Mouse (Mus musculus): ENCODE data around the gene Rab31.

DNA sequence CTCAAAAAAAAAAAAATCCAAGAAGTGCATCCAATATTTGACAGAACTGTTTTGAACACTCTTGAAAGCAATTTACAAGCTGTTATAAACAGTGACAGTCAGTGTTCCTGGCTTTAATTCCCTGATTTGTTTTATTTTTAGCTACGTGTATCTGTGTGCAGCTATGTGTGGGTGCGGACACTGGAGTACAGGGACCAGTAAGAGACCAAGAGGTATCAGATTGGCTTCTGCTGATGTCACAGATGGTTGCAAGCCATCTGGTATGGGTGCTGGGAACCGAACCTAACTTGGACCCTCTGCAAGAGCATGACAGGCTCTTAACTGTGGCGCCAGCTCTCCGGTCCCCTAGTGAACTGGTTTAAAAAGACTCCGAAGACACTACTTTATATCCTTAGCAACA, 19.4 kb downstream of the Rab31 start:
- no peak for TF ChIP-seq CTCF (IDR thresholded peaks at IDR 0.05; ENCODE audit: borderline replicate concordance, control insufficient read depth, extremely low read depth, insufficient read depth, low read length, poor library complexity)
- TF ChIP-seq POLR2A (IDR thresholded peaks at IDR 0.05; ENCODE audit: control insufficient read depth, extremely low read depth, insufficient read depth, low read length, poor library complexity) = no peak

Measured in thymus, adult 2 months (tissue).